Mouse (Mus musculus) lung, embryonic 14.5 days (tissue): Measurements from ENCODE around the gene Ces2e. TPM values are rescaled to one million over a fixed set of nuclear protein-coding genes. Genes with fewer than 3 reads are reported as not detected.
"Not testable (repeated sequence)": the region's sequence is repeated elsewhere in the genome, so short reads cannot be mapped to it uniquely, and the experiment has no call there.

Experiments
- ATAC-seq: fragments of 200-750 bp; cut with Nextera tagmentation; 2 replicates; pipeline ENCODE4 v1.8.0; 2017; ENCODE audit warnings: mild to moderate bottlenecking, moderate TSS enrichment, moderate library complexity; ENCODE audit not compliant: insufficient read depth
- DNase-seq: peaks from one replicate; pipeline ENCODE4 v3.0.0-alpha.2; 2015
- H3K27ac ChIP-seq: fragments of 300-500 bp; sonication (generic); 2 replicates; pipeline ENCODE4 v1.5.1; 2014; ENCODE audit warnings: low read depth, mild to moderate bottlenecking, moderate library complexity
- H3K27me3 ChIP-seq: fragments of 300-500 bp; sonication (generic); 2 replicates; pipeline ENCODE4 v1.6.1; 2014; ENCODE audit warnings: low read length, control low read depth; ENCODE audit not compliant: insufficient read depth
- H3K36me3 ChIP-seq: fragments of 300-500 bp; sonication (generic); 2 replicates; pipeline ENCODE4 v1.6.1; 2014; ENCODE audit warnings: control low read depth; ENCODE audit not compliant: insufficient read depth
- H3K4me1 ChIP-seq: fragments of 300-500 bp; sonication (generic); 2 replicates; pipeline ENCODE4 v1.6.1; 2014; ENCODE audit warnings: antibody characterized with exemption, control low read depth; ENCODE audit not compliant: insufficient read depth
- H3K4me2 ChIP-seq: fragments of 300-500 bp; sonication (generic); 2 replicates; pipeline ENCODE4 v1.6.1; 2014; ENCODE audit warnings: mild to moderate bottlenecking
- H3K4me3 ChIP-seq: fragments of 300-500 bp; sonication (generic); 2 replicates; pipeline ENCODE4 v1.5.1; 2014; ENCODE audit warnings: low read depth, low read length
- H3K9ac ChIP-seq: fragments of 300-500 bp; sonication (generic); 2 replicates; pipeline ENCODE4 v1.6.1; 2014
- H3K9me3 ChIP-seq: fragments of 300-500 bp; sonication (generic); 2 replicates; pipeline ENCODE4 v1.6.1; 2016; ENCODE audit warnings: low read depth, low read length, control low read depth
- CTCF ChIP-seq: IDR thresholded peaks from 2 replicates; pipeline ENCODE4 v1.5.1; 2016; ENCODE audit warnings: antibody characterized with exemption, low read depth
- WGBS: fragments of 180-500 bp; shearing (Covaris S2); extraction: QIAGEN DNeasy Blood & Tissue Kit; methylation state at CpG from one replicate; pipeline ENCODE4 v1.1.7; 2014; 5-methylcytosine and 5-hydroxymethylcytosine counted together
- polyA plus RNA-seq: library from polyadenylated mRNA; unstranded; fragments of >200 nt; fragmentation: Nextera tagmentation; extraction: Ambion mirVana; gene quantifications from 2 replicates; pipeline ENCODE4 v1.2.1, GENCODE M21; 2014

Gene Ces2e
- 0.12 and 0.14 TPM in 2 replicates for polyA plus RNA-seq

GRCm38 (mm10) chr8:104925972-104926596, at the start of gene Ces2e:
Gene Ces2e (plus strand): TSS chr8:104926260.
- DNase-seq (no peak), ATAC-seq (no peak)
- no peak within 1 kb of the TSS for H3K9ac ChIP-seq
- H3K27ac ChIP-seq = no peak within 1 kb of the TSS
- H3K4me2 ChIP-seq = no peak within 1 kb of the TSS
- no peaks in the 10 kb centered on the region for H3K9me3 ChIP-seq
- no peak within 1 kb of the TSS for H3K4me3 ChIP-seq
- no peaks in the 10 kb centered on the region for H3K27me3 ChIP-seq
- H3K4me1 ChIP-seq = no peaks in the 10 kb centered on the region
- TF ChIP-seq CTCF = no peak
- WGBS = 62% methylated on average over 5 of the region's 5 CpGs
- H3K36me3 ChIP-seq = no peaks in the 10 kb centered on the region

GRCm38 (mm10) chr8:104886223-104886926, 39.7 kb upstream of the Ces2e start:
- H3K27ac ChIP-seq, H3K9me3 ChIP-seq, DNase-seq, H3K4me3 ChIP-seq, H3K4me2 ChIP-seq, H3K27me3 ChIP-seq, ATAC-seq, H3K36me3 ChIP-seq, H3K4me1 ChIP-seq, H3K9ac ChIP-seq: not testable (repeated sequence)
- no CpG with 5 or more reads among the region's 4 CpGs for WGBS

- Histone ChIP-seq H3K27ac (no peak overlapping the region), H3K36me3 (no peaks in the 10 kb centered on the region), H3K9me3 (no peaks in the 10 kb centered on the region), H3K27me3 (no peaks in the 10 kb centered on the region), H3K4me2 (no peak overlapping the region), H3K4me1 (no peaks in the 10 kb centered on the region), H3K4me3 (no peak overlapping the region), H3K9ac (no peak overlapping the region)
- no peak for DNase-seq
- ATAC-seq = no peak
- TF ChIP-seq CTCF = no peak
- WGBS = 82% methylated on average over 2 of the region's 2 CpGs
Measured at GRCm38 (mm10) chr8:104901746-104902145, 24.3 kb upstream of the Ces2e start.

- DNase-seq = no peak
- WGBS = 30% methylated on average over 1 of the region's 1 CpGs
- no peak overlapping the region for H3K27ac ChIP-seq
- no peaks in the 10 kb centered on the region for H3K36me3 ChIP-seq
- no peaks in the 10 kb centered on the region for H3K9me3 ChIP-seq
- H3K27me3 ChIP-seq = no peaks in the 10 kb centered on the region
- H3K4me3 ChIP-seq = no peak overlapping the region
- H3K9ac ChIP-seq = no peak overlapping the region
- ATAC-seq = no peak
- no peak for TF ChIP-seq CTCF
- H3K4me1 ChIP-seq = no peaks in the 10 kb centered on the region
- H3K4me2 ChIP-seq = no peak overlapping the region
Measured at GRCm38 (mm10) chr8:104907111-104907510, 18.9 kb upstream of the Ces2e start.

GRCm38 (mm10) chr8:104909021-104909420, 17.0 kb upstream of the Ces2e start:
- H3K27me3 ChIP-seq, H3K9me3 ChIP-seq, H3K4me2 ChIP-seq, H3K27ac ChIP-seq, H3K9ac ChIP-seq, H3K36me3 ChIP-seq, H3K4me3 ChIP-seq, H3K4me1 ChIP-seq, DNase-seq, ATAC-seq: not testable (repeated sequence)
- WGBS = 64% methylated on average over 1 of the region's 1 CpGs

- H3K4me3 ChIP-seq, H3K9ac ChIP-seq, H3K27me3 ChIP-seq, H3K9me3 ChIP-seq, H3K4me2 ChIP-seq, DNase-seq, H3K36me3 ChIP-seq, ATAC-seq, H3K27ac ChIP-seq, H3K4me1 ChIP-seq: not testable (repeated sequence)
- WGBS = 97% methylated on average over 10 of the region's 10 CpGs
Measured at GRCm38 (mm10) chr8:104909651-104910050, 16.4 kb upstream of the Ces2e start.

GRCm38 (mm10) chr8:104927301-104927700, 1.2 kb downstream of the Ces2e start:
- ATAC-seq = no peak
- WGBS = 74% methylated on average over 3 of the region's 3 CpGs

More at GRCm38 (mm10) chr8:104927301-104927700, 1.2 kb downstream of the Ces2e start:
- H3K4me2 ChIP-seq = no peak overlapping the region
- no peak overlapping the region for H3K9ac ChIP-seq
- H3K27ac ChIP-seq = no peak overlapping the region
- no peaks in the 10 kb centered on the region for H3K9me3 ChIP-seq
- no peaks in the 10 kb centered on the region for H3K4me1 ChIP-seq
- H3K27me3 ChIP-seq = no peaks in the 10 kb centered on the region
- H3K36me3 ChIP-seq = no peaks in the 10 kb centered on the region
- TF ChIP-seq CTCF = no peak
- DNase-seq = no peak
- no peak overlapping the region for H3K4me3 ChIP-seq
